Mouse (Mus musculus): ENCODE measurements at regions not wholly inside any gene's neighbourhood (a gene's known extent, or its start where the extent isn't known, plus 50 kb on each side); places are given as distances from the start of the nearest gene placed in this dataset.

GRCm38 (mm10) chr15:72411956-72412355 lies 1422.4 kb upstream of the Gm6569 start:
- DNase-seq (ENCODE audit: low read depth, low spot score), result no peak

Data from CD4-positive helper T cell, adult 2 months (primary cell).